Mouse (Mus musculus): Measurements from ENCODE around the gene Stk4. TPM values are rescaled to one million over a fixed set of nuclear protein-coding genes. Genes with fewer than 3 reads are reported as not detected.

Stk4 gene
- total RNA-seq, 2 experiments from 2014 or later, result 17.0 to 20.4 TPM

GRCm38 (mm10) chr2:164199626-164200327, 129.7 kb downstream of the Stk4 start, which contains the start of gene Wfdc15a:
Gene Wfdc15a (minus strand): TSS chr2:164200130.
- no peak for DNase-seq
- intact Hi-C loops (cut with DNase I), result no loop called here

Other genes starting within 250 kb of the Stk4 start
- gene Ccn5, start 249.5 kb upstream of the Stk4 start, total RNA-seq (2021), result 1 to 10 TPM; 1.5 to 2.0 TPM
- gene Kcnk15, start 216.7 kb upstream of the Stk4 start, total RNA-seq (2021), result not detected
- under 1 TPM; 0.50 to 0.62 TPM for gene Rims4, start 151.6 kb upstream of the Stk4 start, total RNA-seq (2021)
- 10 to 100 TPM; 76.0 to 76.3 TPM for gene Ywhab, start 75.4 kb upstream of the Stk4 start, total RNA-seq (2021)
- gene Pabpc1l, start 44.9 kb upstream of the Stk4 start, total RNA-seq (2021), result under 1 TPM in 1 of 2 experiments, not detected in 1; 0.89 TPM
- 10 to 100 TPM; 17.6 to 21.0 TPM for gene Tomm34, start 847 bp downstream of the Stk4 start, total RNA-seq (2021)
- not detected for gene Kcns1, start 100.8 kb downstream of the Stk4 start, total RNA-seq (2021)
- gene Wfdc5, start 112.4 kb downstream of the Stk4 start, total RNA-seq (2021), result not detected
- gene Wfdc12, start 120.3 kb downstream of the Stk4 start, total RNA-seq (2021), result not detected
- not detected for gene Wfdc15a, start 129.8 kb downstream of the Stk4 start, total RNA-seq (2021)
- not detected for gene Wfdc15b, start 151.3 kb downstream of the Stk4 start, total RNA-seq (2021)
- not detected for gene Svs2, start 168.1 kb downstream of the Stk4 start, total RNA-seq (2021)
- not detected for gene Svs3b, start 186.3 kb downstream of the Stk4 start, total RNA-seq (2021)
- not detected for gene Svs4, start 208.1 kb downstream of the Stk4 start, total RNA-seq (2021)
- not detected for gene Svs3a, start 218.9 kb downstream of the Stk4 start, total RNA-seq (2021)
- not detected for gene Svs6, start 246.4 kb downstream of the Stk4 start, total RNA-seq (2021)